Mouse (Mus musculus) testis, adult 2 months (tissue): ENCODE measurements around the gene Ocln.

ENCODE experiments used
- CTCF ChIP-seq: fragments of 200-500 bp; IDR thresholded peaks from 2 replicates; pipeline ENCODE4 v1.5.1; 2012; ENCODE audit warnings: low read depth, mild to moderate bottlenecking, inconsistent platforms, low read length, moderate library complexity; ENCODE audit not compliant: control insufficient read depth, insufficient read depth, insufficient replicate concordance
- POLR2A ChIP-seq: fragments of 200-500 bp; IDR thresholded peaks from 2 replicates; pipeline ENCODE4 v1.6.1; 2012; ENCODE audit warnings: low read depth, mild to moderate bottlenecking, inconsistent platforms, low read length, moderate library complexity; ENCODE audit not compliant: control insufficient read depth

DNA sequence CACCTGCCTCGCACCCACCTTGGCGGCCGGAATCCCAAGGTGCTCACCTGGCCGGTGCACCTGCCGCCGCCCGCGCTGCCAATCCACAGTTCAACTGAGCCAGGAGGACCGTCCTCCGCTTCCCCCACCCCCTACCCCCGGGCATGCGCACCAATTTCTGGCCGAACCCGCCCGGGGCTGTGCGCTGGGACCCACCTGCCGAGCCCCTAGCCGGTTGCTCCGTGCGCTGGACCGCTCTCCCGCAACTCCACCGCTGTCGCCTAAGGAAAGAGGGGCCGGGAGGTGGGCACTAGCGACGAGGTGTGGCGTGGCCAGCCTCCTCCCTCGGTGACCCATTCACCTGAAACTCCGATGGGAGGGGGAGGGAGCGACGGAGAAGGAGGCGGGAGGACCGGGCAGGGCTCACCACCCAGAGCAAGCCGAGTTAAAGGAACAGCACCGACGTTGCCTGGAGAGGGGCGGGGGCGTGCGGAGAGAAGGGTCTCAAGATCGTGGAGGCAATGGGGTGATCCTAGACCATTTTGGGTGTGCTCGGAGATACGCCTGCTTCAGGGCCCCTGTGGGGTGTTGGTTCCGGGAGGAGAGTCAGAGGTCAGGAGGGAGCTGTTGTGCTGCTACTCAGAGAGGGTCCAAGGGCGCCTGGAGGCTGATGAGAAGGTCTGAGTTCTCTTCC lies at the start of gene Ocln:
- TF ChIP-seq CTCF (no peak), POLR2A (no peak)
